ENCODE assay signal across 24 mouse cellular contexts in genomic region chr5:87568845-87569244, GRCm38 (mm10). TPM values are rescaled to one million over a fixed set of nuclear protein-coding genes. Genes with fewer than 3 reads are reported as not detected.
A peak's percentile ranks its signal among the peaks of the same experiment; 100 is the strongest.
DNase-seq lines count a peak whose midpoint lies in the region; ATAC-seq and TF ChIP-seq lines count a peak whose summit lies in the region.
"Had no signal": no experiment of that assay in that cellular context is flagged by ENCODE, and none has a peak within 500 bp of the region (broad histone marks: within the 10 kb centered on the region; RNA-seq: fewer than 3 reads in every experiment).

Sult1d1 (minus strand) TSS chr5:87569027.

- 15% methylated on average over 5 of the region's 5 CpGs for WGBS in liver, adult 2 months
- WGBS in liver, embryonic 11.5 days = 79% methylated on average over 5 of the region's 5 CpGs
- 36% methylated on average over 5 of the region's 5 CpGs for WGBS in kidney, adult 2 months
- 85% methylated on average over 5 of the region's 5 CpGs for WGBS in midbrain, embryonic 11.5 days

- no peaks in the 10 kb centered on the region for H3K27me3 ChIP-seq in liver, adult 2 months (ENCODE audit: control insufficient read depth, insufficient read depth, low read length)
- no peaks in the 10 kb centered on the region for H3K27me3 ChIP-seq in liver, embryonic 11.5 days (replicated peaks; ENCODE audit: control insufficient read depth, insufficient read depth, low read length)
- H3K27me3 ChIP-seq in kidney, adult 2 months (replicated peaks; ENCODE audit: control insufficient read depth, insufficient read depth, low read length) = no peaks in the 10 kb centered on the region
- H3K27me3 ChIP-seq in midbrain, embryonic 11.5 days (ENCODE audit: control insufficient read depth, insufficient read depth, low read length) = no peaks in the 10 kb centered on the region
- H3K27me3 ChIP-seq: forebrain, embryonic 12.5 days; limb, embryonic 12.5 days had no signal

- no peaks in the 10 kb centered on the region for H3K79me2 ChIP-seq in liver, adult 2 months (ENCODE audit: control insufficient read depth, insufficient read depth, low read length)

- TF ChIP-seq POLR2A in liver, adult 2 months (IDR thresholded peaks at IDR 0.05; ENCODE audit: extremely low read depth, insufficient read depth, low read length) = no peak
- TF ChIP-seq POLR2A in kidney, adult 2 months (IDR thresholded peaks at IDR 0.05; ENCODE audit: low read depth, low read length) = no peak

- H3K9me3 ChIP-seq in liver, embryonic 11.5 days (ENCODE audit: control insufficient read depth, low read length) = no peaks in the 10 kb centered on the region
- no peaks in the 10 kb centered on the region for H3K9me3 ChIP-seq in midbrain, embryonic 11.5 days (ENCODE audit: control insufficient read depth, low read length)
- H3K9me3 ChIP-seq: forebrain, embryonic 12.5 days; limb, embryonic 12.5 days had no signal

- H3K4me1 ChIP-seq in liver, adult 2 months (ENCODE audit: control insufficient read depth, insufficient read depth, low read length) = peaks cover 10% of the 10 kb centered on the region; the same call in 1 of the 2 replicates
- no peaks in the 10 kb centered on the region for H3K4me1 ChIP-seq in liver, embryonic 11.5 days (replicated peaks; ENCODE audit: control insufficient read depth, insufficient read depth, low read length)
- H3K4me1 ChIP-seq in kidney, adult 2 months (ENCODE audit: control insufficient read depth, insufficient read depth, low read length) = no peaks in the 10 kb centered on the region
- no peaks in the 10 kb centered on the region for H3K4me1 ChIP-seq in midbrain, embryonic 11.5 days (ENCODE audit: control insufficient read depth, insufficient read depth, low read length)
- H3K4me1 ChIP-seq: forebrain, embryonic 12.5 days had no signal

- H3K9ac ChIP-seq in liver, adult 2 months (ENCODE audit: low read depth, low read length) = no peak within 1 kb of the TSS
- H3K9ac ChIP-seq in liver, embryonic 11.5 days (ENCODE audit: low read depth, low read length) = no peak within 1 kb of the TSS
- no peak within 1 kb of the TSS for H3K9ac ChIP-seq in midbrain, embryonic 11.5 days (ENCODE audit: low read length)
- H3K9ac ChIP-seq: forebrain, embryonic 12.5 days; hindbrain, embryonic 14.5 days; limb, embryonic 12.5 days had no signal

- peaks cover 4% of the 10 kb centered on the region for H3K36me3 ChIP-seq in liver, adult 2 months (ENCODE audit: control insufficient read depth, insufficient read depth, low read length)
- no peaks in the 10 kb centered on the region for H3K36me3 ChIP-seq in liver, embryonic 11.5 days (ENCODE audit: control insufficient read depth, insufficient read depth, low read length)
- no peaks in the 10 kb centered on the region; the same call in 1 of the 2 replicates for H3K36me3 ChIP-seq in kidney, adult 2 months (ENCODE audit: control insufficient read depth, insufficient read depth, low read length)
- H3K36me3 ChIP-seq in midbrain, embryonic 11.5 days (ENCODE audit: control insufficient read depth, insufficient read depth, low read length) = no peaks in the 10 kb centered on the region
- H3K36me3 ChIP-seq: forebrain, embryonic 12.5 days; limb, embryonic 12.5 days had no signal

- no peak for ATAC-seq in liver, embryonic 11.5 days (replicated peaks; ENCODE audit: low FRiP score)
- ATAC-seq in midbrain, embryonic 11.5 days (ENCODE audit: low FRiP score) = no peak

- no peak within 1 kb of the TSS for H3K27ac ChIP-seq in liver, adult 2 months (replicated peaks; ENCODE audit: insufficient read depth, low read depth, low read length)
- H3K27ac ChIP-seq in liver, embryonic 11.5 days (ENCODE audit: low read depth, low read length) = no peak within 1 kb of the TSS
- peak within 1 kb of the TSS; percentile 60; the same call in 1 of the 2 replicates for H3K27ac ChIP-seq in kidney, adult 2 months (ENCODE audit: insufficient read depth, low read depth, low read length)
- H3K27ac ChIP-seq in midbrain, embryonic 11.5 days (ENCODE audit: low read depth, low read length) = no peak within 1 kb of the TSS
- H3K27ac ChIP-seq: forebrain, embryonic 12.5 days; hindbrain, embryonic 14.5 days; limb, embryonic 12.5 days had no signal

- DNase-seq in liver, adult 2 months (ENCODE audit: extremely low read depth, low read depth, low spot score) = peak; percentile 95
- DNase-seq in liver, embryonic 11.5 days (ENCODE audit: low spot score) = no peak
- peak; percentile 85 for DNase-seq in kidney, adult 2 months
- DNase-seq in kidney, postnatal 14 days = peak; percentile 56
- peak; percentile 9 for DNase-seq in yolk sac, embryonic 10.5 days (ENCODE audit: low spot score)
- no peak for DNase-seq in thymus, postnatal 14 days
- DNase-seq in midbrain, embryonic 11.5 days (ENCODE audit: low spot score, missing footprints) = no peak
- DNase-seq: B cell, adult 2 months; cerebellum, adult 2 months; cerebellum, postnatal 36 days; heart, adult 11 months; heart, postnatal 36 days; lung, adult 18-20 months; lung, postnatal 36 days; thymus, postnatal 4 days had no signal

- peak within 1 kb of the TSS; percentile 61 for H3K4me3 ChIP-seq in liver, adult 2 months (ENCODE audit: insufficient read depth, low read depth, low read length)
- H3K4me3 ChIP-seq in liver, embryonic 11.5 days (ENCODE audit: low read depth, low read length) = no peak within 1 kb of the TSS
- peak within 1 kb of the TSS; percentile 25; the same call in 1 of the 2 replicates for H3K4me3 ChIP-seq in kidney, adult 2 months (ENCODE audit: insufficient read depth, low read depth, low read length)
- no peak within 1 kb of the TSS for H3K4me3 ChIP-seq in midbrain, embryonic 11.5 days (ENCODE audit: low read depth, low read length)
- H3K4me3 ChIP-seq: forebrain, embryonic 12.5 days; limb, embryonic 12.5 days had no signal

- no peak within 1 kb of the TSS for H3K4me2 ChIP-seq in liver, embryonic 11.5 days
- H3K4me2 ChIP-seq in midbrain, embryonic 11.5 days = no peak within 1 kb of the TSS
- H3K4me2 ChIP-seq: forebrain, embryonic 12.5 days; hindbrain, embryonic 14.5 days; limb, embryonic 12.5 days had no signal

- TF ChIP-seq CTCF in liver, adult 2 months (IDR thresholded peaks at IDR 0.05; ENCODE audit: low read depth, low read length) = no peak
- TF ChIP-seq CTCF in kidney, adult 2 months (conservative IDR thresholded peaks at IDR 0.05; ENCODE audit: insufficient read depth, insufficient read length, low read depth, low read length) = no peak

RNA-seq across cellular contexts. Expression of gene Sult1d1, which starts in this region (rescaled TPM):
- 141 and 268 TPM in 2 replicates for total RNA-seq in liver, adult 2 months (2014; rRNA removed)
- polyA plus RNA-seq in liver, adult 2 months (2012; rRNA removed) = 6.7 and 10.2 TPM in 2 replicates
- 0.96 and 1.2 TPM in 2 replicates for polyA plus RNA-seq in liver, embryonic 11.5 days (2014; fragmentation: Nextera tagmentation; extraction: Ambion mirVana)
- polyA plus RNA-seq in kidney, adult 2 months (2012; rRNA removed) = 20.3 and 34.2 TPM in 2 replicates
- polyA plus RNA-seq in midbrain, embryonic 11.5 days (2014; fragmentation: Nextera tagmentation; extraction: Ambion mirVana) = not detected in 2 replicates
- total RNA-seq: gastrocnemius, adult 8-10 months; heart, postnatal 36 days; layer of hippocampus, postnatal 14 days; megakaryocyte-erythroid progenitor cell, adult 5-6 weeks; midbrain, postnatal 0 days; neutrophil, adult 5-6 weeks had no signal
- polyA plus RNA-seq: cerebellum, adult 2 months; heart, embryonic 14.5 days; hindbrain, embryonic 14.5 days; limb, embryonic 12.5 days had no signal

Comparison
In these comparisons a context has a peak if more than half of its experiments do, and no peak if none do; other contexts are left out.
1. DNase-seq: peak in liver, adult 2 months (single experiment), kidney, adult 2 months (single experiment), kidney, postnatal 14 days (single experiment) and yolk sac, embryonic 10.5 days (single experiment); none in liver, embryonic 11.5 days (single experiment), thymus, postnatal 14 days (single experiment) and midbrain, embryonic 11.5 days (single experiment).
2. H3K4me3 ChIP-seq: peak in liver, adult 2 months (single experiment) and kidney, adult 2 months (single experiment); none in liver, embryonic 11.5 days (single experiment) and midbrain, embryonic 11.5 days (single experiment).